Mouse (Mus musculus) olfactory bulb, adult 2 months (tissue): ENCODE results near the gene Gpt2.

Experiments
- CTCF ChIP-seq: fragments of 200-500 bp; IDR thresholded peaks from 2 replicates; pipeline ENCODE4 v1.5.1; 2012; ENCODE audit warnings: low read depth, mild to moderate bottlenecking, low read length, moderate library complexity; ENCODE audit not compliant: insufficient read depth
- POLR2A ChIP-seq: fragments of 200-500 bp; IDR thresholded peaks from 2 replicates; pipeline ENCODE4 v1.6.1; 2012; ENCODE audit warnings: mild to moderate bottlenecking, low read depth, low read length, moderate library complexity; ENCODE audit not compliant: insufficient read depth

DNA sequence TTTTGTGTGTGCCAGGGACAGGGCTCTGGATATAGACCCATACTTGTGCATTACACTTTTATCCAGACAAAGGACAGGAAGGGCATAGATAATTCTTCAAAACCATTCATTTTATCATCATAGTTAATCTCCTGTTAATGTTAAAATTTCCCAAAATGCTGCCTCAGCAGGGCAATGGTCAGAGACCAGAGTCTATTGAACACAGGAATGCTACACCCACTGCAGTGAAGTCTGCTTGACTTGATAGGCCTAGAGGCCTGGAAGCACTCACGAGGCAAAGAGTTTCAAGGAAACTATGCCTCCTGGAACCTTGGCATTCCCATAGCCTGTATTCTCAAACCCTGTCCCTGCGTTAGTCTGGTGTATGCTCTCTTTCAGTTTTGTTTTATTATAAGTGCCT is 12.7 kb upstream of the Gpt2 start:
- no peak for TF ChIP-seq CTCF
- no peak for TF ChIP-seq POLR2A
